Mouse (Mus musculus) midbrain, embryonic 15.5 days (tissue): ENCODE measurements around the gene Sncb. TPM values are rescaled to one million over a fixed set of nuclear protein-coding genes. Genes with fewer than 3 reads are reported as not detected.
A peak's percentile ranks its signal among the peaks of the same experiment; 100 is the strongest.
"Not testable (repeated sequence)": the region's sequence is repeated elsewhere in the genome, so short reads cannot be mapped to it uniquely, and the experiment has no call there.

Experiments used
- ATAC-seq: fragments of 200-750 bp; cut with Nextera tagmentation; replicated peaks from 2 replicates; pipeline ENCODE4 v1.8.0; 2017; ENCODE audit warnings: moderate TSS enrichment
- H3K27ac ChIP-seq: fragments of 300-500 bp; sonication (generic); 2 replicates; pipeline ENCODE4 v1.5.1; 2015; ENCODE audit warnings: mild to moderate bottlenecking, inconsistent platforms
- H3K27me3 ChIP-seq: fragments of 300-500 bp; sonication (generic); replicated peaks from 2 replicates; pipeline ENCODE4 v1.6.1; 2015; ENCODE audit warnings: inconsistent platforms
- H3K36me3 ChIP-seq: fragments of 300-500 bp; sonication (generic); replicated peaks from 2 replicates; pipeline ENCODE4 v1.6.1; 2015; ENCODE audit warnings: inconsistent platforms
- H3K4me1 ChIP-seq: fragments of 300-500 bp; sonication (generic); 2 replicates; pipeline ENCODE4 v1.6.1; 2015; ENCODE audit warnings: inconsistent platforms
- H3K4me2 ChIP-seq: fragments of 300-500 bp; sonication (generic); 2 replicates; pipeline ENCODE4 v1.6.1; 2015; ENCODE audit warnings: inconsistent platforms, mild to moderate bottlenecking, moderate library complexity
- H3K4me3 ChIP-seq: fragments of 300-500 bp; sonication (generic); 2 replicates; pipeline ENCODE4 v1.5.1; 2015; ENCODE audit warnings: mild to moderate bottlenecking, inconsistent platforms
- H3K9ac ChIP-seq: fragments of 300-500 bp; sonication (generic); 2 replicates; pipeline ENCODE4 v1.6.1; 2015; ENCODE audit warnings: mild to moderate bottlenecking, inconsistent platforms
- H3K9me3 ChIP-seq: fragments of 300-500 bp; sonication (generic); 2 replicates; pipeline ENCODE4 v1.6.1; 2016; ENCODE audit warnings: inconsistent platforms
- WGBS: fragments of 180-500 bp; shearing (Covaris S2); methylation state at CpG from one replicate; pipeline ENCODE4 v1.1.7; 2015; ENCODE audit warnings: mixed read lengths; 5-methylcytosine and 5-hydroxymethylcytosine counted together
- polyA plus RNA-seq: library from polyadenylated mRNA; unstranded; fragments of >200 nt; fragmentation: Nextera tagmentation; extraction: Ambion mirVana; gene quantifications from 2 replicates; pipeline ENCODE4 v1.2.1, GENCODE M21; 2015

The Sncb gene
- polyA plus RNA-seq, 1 experiment from 2014 or later, result 56.4 TPM

- 41% methylated on average over 5 of the region's 5 CpGs for WGBS
- H3K36me3 ChIP-seq, result no peaks in the 10 kb centered on the region
- peaks cover 23% of the 10 kb centered on the region for H3K27me3 ChIP-seq
- no peak overlapping the region for H3K9ac ChIP-seq
- no peak overlapping the region for H3K4me3 ChIP-seq
- H3K4me1 ChIP-seq, result peaks cover 12% of the 10 kb centered on the region
- no peak overlapping the region for H3K4me2 ChIP-seq
- no peak overlapping the region for H3K27ac ChIP-seq
- H3K9me3 ChIP-seq, result no peaks in the 10 kb centered on the region
- no peak for ATAC-seq
Observed at GRCm38 (mm10) chr13:54794843-54795242, 28.4 kb upstream of the Sncb start.

GRCm38 (mm10) chr13:54794002-54794577 is 27.7 kb upstream of the Sncb start:
- H3K9ac ChIP-seq, result no peak overlapping the region
- H3K4me3 ChIP-seq, result no peak overlapping the region
- no peaks in the 10 kb centered on the region for H3K36me3 ChIP-seq
- no peaks in the 10 kb centered on the region for H3K9me3 ChIP-seq
- H3K27ac ChIP-seq, result no peak overlapping the region
- 79% methylated on average over 16 of the region's 16 CpGs for WGBS
- H3K27me3 ChIP-seq, result peaks cover 23% of the 10 kb centered on the region
- ATAC-seq, result no peak
- no peak overlapping the region for H3K4me2 ChIP-seq
- H3K4me1 ChIP-seq, result peaks cover 18% of the 10 kb centered on the region

GRCm38 (mm10) chr13:54792259-54793230 is 26.1 kb upstream of the Sncb start:
- no peak for ATAC-seq
- Histone ChIP-seq H3K4me3 (no peak overlapping the region), H3K27ac (no peak overlapping the region), H3K4me1 (peaks cover 20% of the 10 kb centered on the region), H3K4me2 (no peak overlapping the region), H3K27me3 (peaks cover 16% of the 10 kb centered on the region), H3K9me3 (no peaks in the 10 kb centered on the region), H3K9ac (no peak overlapping the region), H3K36me3 (no peaks in the 10 kb centered on the region)
- 26% methylated on average over 21 of the region's 21 CpGs for WGBS

GRCm38 (mm10) chr13:54789561-54790397 is 23.4 kb upstream of the Sncb start:
- peaks cover 20% of the 10 kb centered on the region for H3K4me1 ChIP-seq
- WGBS, result under 1% methylated on average over 37 of the region's 38 CpGs
- no peaks in the 10 kb centered on the region for H3K9me3 ChIP-seq
- peak overlapping the region; percentile 61 for H3K4me3 ChIP-seq
- H3K36me3 ChIP-seq, result no peaks in the 10 kb centered on the region
- 0 out of 2 replicates have a peak overlapping the region, but pooled peaks have one; percentile 40 for H3K27ac ChIP-seq
- H3K9ac ChIP-seq, result peak overlapping the region; percentile 57
- ATAC-seq, result peak; percentile 58
- peaks cover 10% of the 10 kb centered on the region for H3K27me3 ChIP-seq
- peak overlapping the region; percentile 97 for H3K4me2 ChIP-seq

- peak; percentile 84 for ATAC-seq
- H3K4me2 ChIP-seq, result peak within 1 kb of the TSS; percentile 97
- 3% methylated on average over 49 of the region's 49 CpGs for WGBS
- peaks cover 20% of the 10 kb centered on the region for H3K4me1 ChIP-seq
- no peaks in the 10 kb centered on the region for H3K9me3 ChIP-seq
- H3K4me3 ChIP-seq, result peak within 1 kb of the TSS; percentile 61
- peak within 1 kb of the TSS; percentile 57 for H3K9ac ChIP-seq
- 0 out of 2 replicates have a peak within 1 kb of the TSS, but pooled peaks have one; percentile 40 for H3K27ac ChIP-seq
- H3K36me3 ChIP-seq, result no peaks in the 10 kb centered on the region
- peaks cover 6% of the 10 kb centered on the region for H3K27me3 ChIP-seq
Observed at GRCm38 (mm10) chr13:54788740-54789560, 22.6 kb upstream of the Sncb start, which contains the start of gene Tspan17. Gene Tspan17 (plus strand): TSS chr13:54789377.

GRCm38 (mm10) chr13:54787591-54787990 is 21.2 kb upstream of the Sncb start:
- H3K9me3 ChIP-seq, ATAC-seq, H3K4me3 ChIP-seq, H3K27ac ChIP-seq, H3K27me3 ChIP-seq, H3K9ac ChIP-seq, H3K36me3 ChIP-seq, H3K4me2 ChIP-seq: not testable (repeated sequence)
- peaks cover 20% of the 10 kb centered on the region for H3K4me1 ChIP-seq
- WGBS, result 51% methylated on average over 2 of the region's 2 CpGs

- Histone ChIP-seq H3K9ac (no peak within 1 kb of the TSS), H3K27ac (no peak within 1 kb of the TSS), H3K36me3 (no peaks in the 10 kb centered on the region), H3K4me1 (no peaks in the 10 kb centered on the region), H3K27me3 (no peaks in the 10 kb centered on the region), H3K4me2 (no peak within 1 kb of the TSS), H3K4me3 (no peak within 1 kb of the TSS), H3K9me3 (no peaks in the 10 kb centered on the region)
- 85% methylated on average over 4 of the region's 4 CpGs for WGBS
- ATAC-seq, result no peak
Observed at GRCm38 (mm10) chr13:54783698-54784097, 17.3 kb upstream of the Sncb start, which contains the start of gene Eif4e1b. Gene Eif4e1b (plus strand): TSS chr13:54783998.

- Histone ChIP-seq H3K36me3 (no peaks in the 10 kb centered on the region), H3K4me3 (no peak overlapping the region), H3K27me3 (no peaks in the 10 kb centered on the region), H3K4me2 (no peak overlapping the region), H3K4me1 (no peaks in the 10 kb centered on the region), H3K27ac (no peak overlapping the region), H3K9me3 (no peaks in the 10 kb centered on the region), H3K9ac (no peak overlapping the region)
- ATAC-seq, result no peak
- 45% methylated on average over 2 of the region's 2 CpGs for WGBS
Observed at GRCm38 (mm10) chr13:54783235-54783634, 16.8 kb upstream of the Sncb start.

- no peaks in the 10 kb centered on the region for H3K36me3 ChIP-seq
- H3K4me2 ChIP-seq, result no peak overlapping the region
- 93% methylated on average over 3 of the region's 3 CpGs for WGBS
- no peak overlapping the region for H3K9ac ChIP-seq
- ATAC-seq, result no peak
- H3K27ac ChIP-seq, result no peak overlapping the region
- no peaks in the 10 kb centered on the region for H3K27me3 ChIP-seq
- H3K4me1 ChIP-seq, result no peaks in the 10 kb centered on the region
- no peak overlapping the region for H3K4me3 ChIP-seq
- H3K9me3 ChIP-seq, result no peaks in the 10 kb centered on the region
Observed at GRCm38 (mm10) chr13:54781086-54781485, 14.7 kb upstream of the Sncb start.

- Histone ChIP-seq H3K4me2 (no peak overlapping the region), H3K36me3 (no peaks in the 10 kb centered on the region), H3K9ac (no peak overlapping the region), H3K9me3 (no peaks in the 10 kb centered on the region), H3K27me3 (no peaks in the 10 kb centered on the region), H3K27ac (no peak overlapping the region), H3K4me3 (no peak overlapping the region), H3K4me1 (no peaks in the 10 kb centered on the region)
- 56% methylated on average over 3 of the region's 3 CpGs for WGBS
- ATAC-seq, result no peak
Observed at GRCm38 (mm10) chr13:54780592-54780991, 14.2 kb upstream of the Sncb start.

- no peak for ATAC-seq
- 83% methylated on average over 4 of the region's 4 CpGs for WGBS
- Histone ChIP-seq H3K9ac (no peak overlapping the region), H3K4me1 (peaks cover 26% of the 10 kb centered on the region), H3K36me3 (no peaks in the 10 kb centered on the region), H3K27ac (peak overlapping the region; percentile 72), H3K9me3 (no peaks in the 10 kb centered on the region), H3K4me3 (0 out of 2 replicates have a peak overlapping the region, but pooled peaks have one; percentile 59), H3K27me3 (peaks cover 27% of the 10 kb centered on the region), H3K4me2 (peak overlapping the region; percentile 57)
Observed at GRCm38 (mm10) chr13:54767012-54767411, 617 bp upstream of the Sncb start.
